Mouse (Mus musculus): ENCODE results near the gene Il18.

- TF ChIP-seq CTCF (IDR thresholded peaks at IDR 0.05; ENCODE audit: borderline replicate concordance, insufficient read depth, low read length): no peak
- no peak for TF ChIP-seq POLR2A (IDR thresholded peaks at IDR 0.05; ENCODE audit: low read depth, low read length)
Measured at GRCm38 (mm10) chr9:50565940-50566339, 11.3 kb downstream of the Il18 start.

Measured in embryonic fibroblast, embryonic 13.5 days (primary cell).